Mouse (Mus musculus) forebrain, embryonic 10.5 days (tissue): ENCODE measurements around the gene Gm826. TPM values are rescaled to one million over a fixed set of nuclear protein-coding genes. Genes with fewer than 3 reads are reported as not detected.

Experiments used
- DNase-seq: peaks from one replicate; pipeline ENCODE4 v3.0.0-alpha.2; 2017; ENCODE audit warnings: low spot score; ENCODE audit errors: extremely low spot score
- H3K27ac ChIP-seq: fragments of 300-500 bp; sonication (generic); 2 replicates; pipeline ENCODE4 v1.5.1; 2016; ENCODE audit warnings: mild to moderate bottlenecking
- H3K27me3 ChIP-seq: fragments of 300-500 bp; sonication (generic); 2 replicates; pipeline ENCODE4 v1.6.1; 2016; ENCODE audit warnings: mild to moderate bottlenecking; ENCODE audit not compliant: poor library complexity, severe bottlenecking
- H3K36me3 ChIP-seq: fragments of 300-500 bp; sonication (generic); replicated peaks from 2 replicates; pipeline ENCODE4 v1.6.1; 2016; ENCODE audit warnings: mild to moderate bottlenecking, moderate library complexity
- H3K4me1 ChIP-seq: fragments of 300-500 bp; sonication (generic); 2 replicates; pipeline ENCODE4 v1.6.1; 2016
- H3K4me3 ChIP-seq: fragments of 300-500 bp; sonication (generic); 2 replicates; pipeline ENCODE4 v1.5.1; 2016; ENCODE audit warnings: mild to moderate bottlenecking, moderate library complexity
- H3K9me3 ChIP-seq: fragments of 300-500 bp; sonication (generic); 2 replicates; pipeline ENCODE4 v1.6.1; 2016; ENCODE audit warnings: mild to moderate bottlenecking, moderate library complexity
- WGBS: fragments of 180-500 bp; shearing (Covaris S2); methylation state at CpG from one replicate; pipeline ENCODE4 v1.1.7; 2016; 5-methylcytosine and 5-hydroxymethylcytosine counted together
- polyA plus RNA-seq: library from polyadenylated mRNA; unstranded; fragments of >200 nt; fragmentation: Nextera tagmentation; extraction: Ambion mirVana; gene quantifications from 2 replicates; pipeline ENCODE4 v1.2.1, GENCODE M21; 2016

Gm826 gene
- polyA plus RNA-seq, 1 experiment from 2014 or later, result not detected

GRCm38 (mm10) chr2:160364666-160365065, 30.7 kb upstream of the Gm826 start:
- Histone ChIP-seq H3K27ac (no peak overlapping the region), H3K9me3 (no peaks in the 10 kb centered on the region), H3K4me3 (peak overlapping the region; percentile 66), H3K27me3 (peaks cover 90% of the 10 kb centered on the region), H3K4me1 (peaks cover 72% of the 10 kb centered on the region), H3K36me3 (no peaks in the 10 kb centered on the region)
- WGBS, result under 1% methylated on average over 12 of the region's 12 CpGs
- DNase-seq, result no peak

GRCm38 (mm10) chr2:160364128-160364650, 30.2 kb upstream of the Gm826 start:
- peak; percentile 36 for DNase-seq
- Histone ChIP-seq H3K27ac (no peak overlapping the region), H3K36me3 (no peaks in the 10 kb centered on the region), H3K4me3 (peak overlapping the region; percentile 66), H3K9me3 (no peaks in the 10 kb centered on the region), H3K27me3 (peaks cover 90% of the 10 kb centered on the region), H3K4me1 (peaks cover 69% of the 10 kb centered on the region)
- under 1% methylated on average over 9 of the region's 9 CpGs for WGBS

GRCm38 (mm10) chr2:160363201-160363600, 29.2 kb upstream of the Gm826 start:
- no peaks in the 10 kb centered on the region for H3K36me3 ChIP-seq
- DNase-seq, result peak; percentile 33
- no peak overlapping the region for H3K27ac ChIP-seq
- no peaks in the 10 kb centered on the region for H3K9me3 ChIP-seq
- WGBS, result 3% methylated on average over 4 of the region's 4 CpGs
- H3K4me3 ChIP-seq, result no peak overlapping the region
- H3K4me1 ChIP-seq, result peaks cover 64% of the 10 kb centered on the region
- H3K27me3 ChIP-seq, result peaks cover 90% of the 10 kb centered on the region

- 3% methylated on average over 16 of the region's 16 CpGs for WGBS
- Histone ChIP-seq H3K4me3 (no peak overlapping the region), H3K36me3 (no peaks in the 10 kb centered on the region), H3K27me3 (peaks cover 100% of the 10 kb centered on the region), H3K9me3 (no peaks in the 10 kb centered on the region), H3K4me1 (peaks cover 48% of the 10 kb centered on the region), H3K27ac (no peak overlapping the region)
- no peak for DNase-seq
Observed at GRCm38 (mm10) chr2:160361442-160362121, 27.6 kb upstream of the Gm826 start.

- no peak for DNase-seq
- no peak overlapping the region for H3K27ac ChIP-seq
- WGBS, result under 1% methylated on average over 8 of the region's 8 CpGs
Observed at GRCm38 (mm10) chr2:160360234-160360874, 26.4 kb upstream of the Gm826 start.

GRCm38 (mm10) chr2:160358896-160359295, 24.9 kb upstream of the Gm826 start:
- H3K4me1 ChIP-seq, result peaks cover 24% of the 10 kb centered on the region
- H3K27me3 ChIP-seq, result peaks cover 74% of the 10 kb centered on the region
- WGBS, result 14% methylated on average over 4 of the region's 4 CpGs
- DNase-seq, result peak; percentile 24
- no peak overlapping the region for H3K4me3 ChIP-seq
- H3K9me3 ChIP-seq, result no peaks in the 10 kb centered on the region
- no peaks in the 10 kb centered on the region for H3K36me3 ChIP-seq
- H3K27ac ChIP-seq, result no peak overlapping the region

More at GRCm38 (mm10) chr2:160360234-160360874, 26.4 kb upstream of the Gm826 start:
- peaks cover 89% of the 10 kb centered on the region for H3K27me3 ChIP-seq
- H3K36me3 ChIP-seq, result no peaks in the 10 kb centered on the region
- H3K9me3 ChIP-seq, result no peaks in the 10 kb centered on the region
- H3K4me1 ChIP-seq, result peaks cover 36% of the 10 kb centered on the region
- H3K4me3 ChIP-seq, result no peak overlapping the region

- H3K4me1 ChIP-seq, result peaks cover 37% of the 10 kb centered on the region
- H3K36me3 ChIP-seq, result no peaks in the 10 kb centered on the region
- no peaks in the 10 kb centered on the region for H3K9me3 ChIP-seq
- no peak overlapping the region for H3K4me3 ChIP-seq
- H3K27me3 ChIP-seq, result peaks cover 60% of the 10 kb centered on the region
- DNase-seq, result no peak
- WGBS, result 78% methylated on average over 4 of the region's 4 CpGs
- H3K27ac ChIP-seq, result no peak overlapping the region
Observed at GRCm38 (mm10) chr2:160357442-160357841, 23.5 kb upstream of the Gm826 start.

GRCm38 (mm10) chr2:160356132-160356531, 22.2 kb upstream of the Gm826 start:
- H3K9me3 ChIP-seq, result no peaks in the 10 kb centered on the region
- H3K27ac ChIP-seq, result no peak overlapping the region
- DNase-seq, result no peak
- WGBS, result 58% methylated on average over 5 of the region's 5 CpGs
- peaks cover 39% of the 10 kb centered on the region for H3K4me1 ChIP-seq
- peaks cover 47% of the 10 kb centered on the region for H3K27me3 ChIP-seq
- no peak overlapping the region for H3K4me3 ChIP-seq
- H3K36me3 ChIP-seq, result no peaks in the 10 kb centered on the region

GRCm38 (mm10) chr2:160354319-160354718, 20.4 kb upstream of the Gm826 start:
- no peaks in the 10 kb centered on the region for H3K9me3 ChIP-seq
- peaks cover 28% of the 10 kb centered on the region for H3K27me3 ChIP-seq
- DNase-seq, result no peak
- no peak overlapping the region for H3K4me3 ChIP-seq
- H3K36me3 ChIP-seq, result no peaks in the 10 kb centered on the region
- no peak overlapping the region for H3K27ac ChIP-seq
- 70% methylated on average over 2 of the region's 2 CpGs for WGBS
- peaks cover 36% of the 10 kb centered on the region for H3K4me1 ChIP-seq

GRCm38 (mm10) chr2:160353581-160353980, 19.6 kb upstream of the Gm826 start:
- H3K27ac ChIP-seq, result no peak overlapping the region
- peaks cover 37% of the 10 kb centered on the region for H3K4me1 ChIP-seq
- no peak overlapping the region for H3K4me3 ChIP-seq
- no peak for DNase-seq
- WGBS, result 72% methylated on average over 2 of the region's 2 CpGs
- no peaks in the 10 kb centered on the region for H3K9me3 ChIP-seq
- H3K27me3 ChIP-seq, result peaks cover 21% of the 10 kb centered on the region
- no peaks in the 10 kb centered on the region for H3K36me3 ChIP-seq

GRCm38 (mm10) chr2:160351038-160351574, 17.1 kb upstream of the Gm826 start:
- no peaks in the 10 kb centered on the region for H3K9me3 ChIP-seq
- peaks cover 49% of the 10 kb centered on the region for H3K4me1 ChIP-seq
- no peak overlapping the region for H3K4me3 ChIP-seq
- H3K27me3 ChIP-seq, result no peaks in the 10 kb centered on the region; the same call in 1 of the 2 replicates
- 31% methylated on average over 8 of the region's 8 CpGs for WGBS
- no peak for DNase-seq
- H3K27ac ChIP-seq, result no peak overlapping the region
- H3K36me3 ChIP-seq, result no peaks in the 10 kb centered on the region

- peaks cover 49% of the 10 kb centered on the region for H3K4me1 ChIP-seq
- H3K27me3 ChIP-seq, result no peaks in the 10 kb centered on the region; the same call in 1 of the 2 replicates
- WGBS, result 78% methylated on average over 4 of the region's 4 CpGs
- H3K4me3 ChIP-seq, result no peak overlapping the region
- H3K27ac ChIP-seq, result peak overlapping the region; percentile 74
- H3K9me3 ChIP-seq, result no peaks in the 10 kb centered on the region
- DNase-seq, result no peak
- H3K36me3 ChIP-seq, result no peaks in the 10 kb centered on the region
Observed at GRCm38 (mm10) chr2:160349578-160349977, 15.6 kb upstream of the Gm826 start.

GRCm38 (mm10) chr2:160348796-160349195, 14.8 kb upstream of the Gm826 start:
- no peaks in the 10 kb centered on the region; the same call in 1 of the 2 replicates for H3K27me3 ChIP-seq
- peak; percentile 45 for DNase-seq
- H3K27ac ChIP-seq, result peak overlapping the region; percentile 74
- no peak overlapping the region for H3K4me3 ChIP-seq
- WGBS, result 39% methylated on average over 7 of the region's 7 CpGs
- no peaks in the 10 kb centered on the region for H3K36me3 ChIP-seq
- no peaks in the 10 kb centered on the region for H3K9me3 ChIP-seq
- peaks cover 53% of the 10 kb centered on the region for H3K4me1 ChIP-seq
